Mouse (Mus musculus): ENCODE measurements around the gene Tnip3. TPM values are rescaled to one million over a fixed set of nuclear protein-coding genes. Genes with fewer than 3 reads are reported as not detected.

The Tnip3 gene
- polyA plus RNA-seq, 1 experiment from 2014 or later: not detected

- Histone ChIP-seq H3K27ac (no peak overlapping the region), H3K36me3 (replicated peaks) (no peaks in the 10 kb centered on the region), H3K4me3 (no peak overlapping the region), H3K4me1 (no peaks in the 10 kb centered on the region), H3K9me3 (no peaks in the 10 kb centered on the region), H3K27me3 (ENCODE audit: poor library complexity, severe bottlenecking) (no peaks in the 10 kb centered on the region)
- DNase-seq (ENCODE audit: extremely low spot score, low spot score): no peak
- WGBS: 89% methylated on average over 2 of the region's 2 CpGs
These were observed 105.5 kb downstream of the Tnip3 start for GRCm38 (mm10) chr6:65630578-65630977.

- WGBS: 84% methylated on average over 5 of the region's 5 CpGs
- Histone ChIP-seq H3K4me1 (no peaks in the 10 kb centered on the region), H3K27ac (no peak overlapping the region), H3K36me3 (replicated peaks) (no peaks in the 10 kb centered on the region), H3K9me3 (no peaks in the 10 kb centered on the region), H3K27me3 (ENCODE audit: poor library complexity, severe bottlenecking) (no peaks in the 10 kb centered on the region), H3K4me3 (no peak overlapping the region)
- no peak for DNase-seq (ENCODE audit: extremely low spot score, low spot score)
These were observed 107.1 kb downstream of the Tnip3 start for GRCm38 (mm10) chr6:65632184-65632583.

- no peaks in the 10 kb centered on the region for H3K27me3 ChIP-seq (ENCODE audit: poor library complexity, severe bottlenecking)
- DNase-seq (ENCODE audit: extremely low spot score, low spot score): no peak
- H3K9me3 ChIP-seq: peaks cover 10% of the 10 kb centered on the region; the same call in 1 of the 2 replicates
- 0 out of 2 replicates have a peak overlapping the region, but pooled peaks have one; percentile 20 for H3K27ac ChIP-seq
- no peaks in the 10 kb centered on the region for H3K36me3 ChIP-seq (replicated peaks)
- H3K4me1 ChIP-seq: peaks cover 21% of the 10 kb centered on the region
- no peak overlapping the region for H3K4me3 ChIP-seq
These were observed 117.3 kb downstream of the Tnip3 start for GRCm38 (mm10) chr6:65642431-65642830.

GRCm38 (mm10) chr6:65644110-65644509 is 119.0 kb downstream of the Tnip3 start:
- WGBS: 12% methylated on average over 4 of the region's 4 CpGs
- peaks cover 6% of the 10 kb centered on the region; the same call in 1 of the 2 replicates for H3K9me3 ChIP-seq
- H3K36me3 ChIP-seq (replicated peaks): no peaks in the 10 kb centered on the region
- H3K4me3 ChIP-seq: no peak overlapping the region
- H3K4me1 ChIP-seq: peaks cover 21% of the 10 kb centered on the region
- no peaks in the 10 kb centered on the region for H3K27me3 ChIP-seq (ENCODE audit: poor library complexity, severe bottlenecking)
- H3K27ac ChIP-seq: peak overlapping the region; percentile 53
- peak; percentile 39 for DNase-seq (ENCODE audit: extremely low spot score, low spot score)

DNA sequence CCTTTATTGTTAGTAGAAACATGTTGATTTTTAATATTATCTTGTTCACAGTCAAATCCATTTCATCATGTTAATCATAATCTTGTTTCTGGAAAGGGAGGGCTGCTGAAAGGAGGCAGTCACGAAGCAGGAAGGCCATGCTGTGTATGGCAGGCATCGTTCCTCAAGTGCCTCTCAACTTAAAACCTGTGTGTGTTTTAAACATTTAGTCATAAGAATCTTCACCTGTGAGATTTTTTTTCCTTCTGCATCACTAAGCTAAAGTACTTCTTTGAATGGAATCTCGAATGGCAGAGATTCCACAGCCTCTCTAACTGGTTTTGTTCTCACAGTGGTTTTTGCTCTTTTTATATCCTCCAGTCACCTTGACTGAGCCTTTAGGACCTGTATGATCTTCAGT is 121.3 kb downstream of the Tnip3 start:
- no peak for DNase-seq (ENCODE audit: extremely low spot score, low spot score)
- no peaks in the 10 kb centered on the region for H3K9me3 ChIP-seq
- no peak overlapping the region for H3K27ac ChIP-seq
- H3K4me3 ChIP-seq: no peak overlapping the region
- H3K4me1 ChIP-seq: peaks cover 21% of the 10 kb centered on the region
- no peaks in the 10 kb centered on the region for H3K36me3 ChIP-seq (replicated peaks)
- no peaks in the 10 kb centered on the region for H3K27me3 ChIP-seq (ENCODE audit: poor library complexity, severe bottlenecking)
- WGBS: 79% methylated on average over 3 of the region's 3 CpGs

- H3K27ac ChIP-seq: no peak overlapping the region
- peaks cover 21% of the 10 kb centered on the region for H3K4me1 ChIP-seq
- no peaks in the 10 kb centered on the region for H3K36me3 ChIP-seq (replicated peaks)
- 92% methylated on average over 6 of the region's 6 CpGs for WGBS
- DNase-seq (ENCODE audit: extremely low spot score, low spot score): no peak
- H3K27me3 ChIP-seq (ENCODE audit: poor library complexity, severe bottlenecking): no peaks in the 10 kb centered on the region
- H3K4me3 ChIP-seq: no peak overlapping the region
- no peaks in the 10 kb centered on the region for H3K9me3 ChIP-seq
These were observed 122.6 kb downstream of the Tnip3 start for GRCm38 (mm10) chr6:65647731-65648130.

GRCm38 (mm10) chr6:65651376-65651775 is 126.3 kb downstream of the Tnip3 start:
- DNase-seq (ENCODE audit: extremely low spot score, low spot score): no peak
- H3K9me3 ChIP-seq: no peaks in the 10 kb centered on the region
- WGBS: 54% methylated on average over 4 of the region's 4 CpGs
- no peaks in the 10 kb centered on the region for H3K36me3 ChIP-seq (replicated peaks)
- H3K27ac ChIP-seq: no peak overlapping the region
- H3K27me3 ChIP-seq (ENCODE audit: poor library complexity, severe bottlenecking): no peaks in the 10 kb centered on the region
- no peaks in the 10 kb centered on the region for H3K4me1 ChIP-seq
- H3K4me3 ChIP-seq: no peak overlapping the region

- Histone ChIP-seq H3K4me1 (no peaks in the 10 kb centered on the region), H3K4me3 (no peak overlapping the region), H3K27ac (no peak overlapping the region), H3K36me3 (replicated peaks) (no peaks in the 10 kb centered on the region), H3K27me3 (ENCODE audit: poor library complexity, severe bottlenecking) (no peaks in the 10 kb centered on the region), H3K9me3 (no peaks in the 10 kb centered on the region)
- 88% methylated on average over 4 of the region's 4 CpGs for WGBS
- no peak for DNase-seq (ENCODE audit: extremely low spot score, low spot score)
These were observed 136.2 kb downstream of the Tnip3 start for GRCm38 (mm10) chr6:65661272-65661671.

GRCm38 (mm10) chr6:65662050-65662449 is 136.9 kb downstream of the Tnip3 start:
- H3K27me3 ChIP-seq (ENCODE audit: poor library complexity, severe bottlenecking): no peaks in the 10 kb centered on the region
- H3K4me3 ChIP-seq: no peak overlapping the region
- 74% methylated on average over 2 of the region's 2 CpGs for WGBS
- no peaks in the 10 kb centered on the region for H3K4me1 ChIP-seq
- no peaks in the 10 kb centered on the region for H3K9me3 ChIP-seq
- no peak overlapping the region for H3K27ac ChIP-seq
- H3K36me3 ChIP-seq (replicated peaks): no peaks in the 10 kb centered on the region
- no peak for DNase-seq (ENCODE audit: extremely low spot score, low spot score)

GRCm38 (mm10) chr6:65663990-65664389 is 138.9 kb downstream of the Tnip3 start:
- 85% methylated on average over 6 of the region's 6 CpGs for WGBS
- no peak overlapping the region for H3K27ac ChIP-seq
- no peaks in the 10 kb centered on the region for H3K36me3 ChIP-seq (replicated peaks)
- DNase-seq (ENCODE audit: extremely low spot score, low spot score): no peak
- no peak overlapping the region for H3K4me3 ChIP-seq
- H3K27me3 ChIP-seq (ENCODE audit: poor library complexity, severe bottlenecking): no peaks in the 10 kb centered on the region; the same call in 1 of the 2 replicates
- H3K9me3 ChIP-seq: no peaks in the 10 kb centered on the region
- no peaks in the 10 kb centered on the region for H3K4me1 ChIP-seq

GRCm38 (mm10) chr6:65666295-65666694 is 141.2 kb downstream of the Tnip3 start:
- Histone ChIP-seq H3K4me1 (peaks cover 13% of the 10 kb centered on the region), H3K4me3 (no peak overlapping the region), H3K27ac (no peak overlapping the region), H3K27me3 (ENCODE audit: poor library complexity, severe bottlenecking) (peaks cover 21% of the 10 kb centered on the region), H3K9me3 (no peaks in the 10 kb centered on the region), H3K36me3 (replicated peaks) (no peaks in the 10 kb centered on the region)
- DNase-seq (ENCODE audit: extremely low spot score, low spot score): no peak
- WGBS: 89% methylated on average over 3 of the region's 3 CpGs

DNA sequence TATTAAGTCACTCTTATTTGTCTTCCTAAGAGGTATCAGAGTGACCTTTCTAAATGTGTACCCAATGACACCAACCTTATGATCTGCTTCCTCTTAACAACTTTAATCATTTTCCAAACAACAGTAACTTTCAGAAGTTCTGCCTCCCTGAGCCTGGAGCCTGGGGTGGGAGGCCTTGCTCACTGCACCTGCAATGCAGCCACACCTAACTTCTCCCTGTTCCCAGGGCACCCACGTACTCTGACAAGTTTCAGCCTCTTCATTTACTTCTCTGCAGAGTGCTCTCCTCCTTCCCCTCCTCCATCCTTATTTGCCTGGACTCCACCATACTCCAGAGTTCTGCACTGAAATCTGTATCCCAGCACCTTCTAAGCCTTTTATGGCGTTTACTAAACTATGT is 144.9 kb downstream of the Tnip3 start:
- no peak overlapping the region for H3K27ac ChIP-seq
- no peak overlapping the region for H3K4me3 ChIP-seq
- no peaks in the 10 kb centered on the region for H3K36me3 ChIP-seq (replicated peaks)
- H3K9me3 ChIP-seq: no peaks in the 10 kb centered on the region
- DNase-seq (ENCODE audit: extremely low spot score, low spot score): no peak
- H3K27me3 ChIP-seq (ENCODE audit: poor library complexity, severe bottlenecking): peaks cover 47% of the 10 kb centered on the region
- H3K4me1 ChIP-seq: peaks cover 40% of the 10 kb centered on the region
- 30% methylated on average over 2 of the region's 2 CpGs for WGBS

DNA sequence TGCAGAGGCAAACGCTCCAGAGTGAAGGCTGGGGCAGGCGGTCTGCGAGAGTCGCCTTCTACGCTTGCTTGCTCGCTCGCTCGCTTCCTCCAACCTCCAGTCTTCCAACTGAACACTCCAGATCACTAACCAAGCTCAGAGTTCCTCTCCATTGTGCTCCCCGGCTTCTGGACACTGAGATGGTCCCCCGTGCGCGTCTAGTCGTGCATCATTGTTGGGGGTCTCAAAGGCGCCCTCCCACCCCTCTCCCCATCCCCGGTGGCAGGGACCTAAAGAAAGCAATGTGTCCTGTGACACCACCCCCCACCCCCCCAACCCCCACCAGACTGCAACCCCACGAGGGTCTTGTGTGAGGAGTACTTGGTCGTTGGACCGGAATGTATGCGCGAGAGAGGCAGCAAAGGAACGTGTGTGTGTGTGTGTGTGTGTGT is 145.9 kb downstream of the Tnip3 start:
- peak; percentile 50 for DNase-seq (ENCODE audit: extremely low spot score, low spot score)
- no peaks in the 10 kb centered on the region for H3K36me3 ChIP-seq (replicated peaks)
- WGBS: under 1% methylated on average over 21 of the region's 21 CpGs
- peak overlapping the region; percentile 88 for H3K27ac ChIP-seq
- H3K4me3 ChIP-seq: peak overlapping the region; percentile 74
- H3K9me3 ChIP-seq: no peaks in the 10 kb centered on the region
- peaks cover 49% of the 10 kb centered on the region for H3K27me3 ChIP-seq (ENCODE audit: poor library complexity, severe bottlenecking)
- H3K4me1 ChIP-seq: peaks cover 40% of the 10 kb centered on the region

DNA sequence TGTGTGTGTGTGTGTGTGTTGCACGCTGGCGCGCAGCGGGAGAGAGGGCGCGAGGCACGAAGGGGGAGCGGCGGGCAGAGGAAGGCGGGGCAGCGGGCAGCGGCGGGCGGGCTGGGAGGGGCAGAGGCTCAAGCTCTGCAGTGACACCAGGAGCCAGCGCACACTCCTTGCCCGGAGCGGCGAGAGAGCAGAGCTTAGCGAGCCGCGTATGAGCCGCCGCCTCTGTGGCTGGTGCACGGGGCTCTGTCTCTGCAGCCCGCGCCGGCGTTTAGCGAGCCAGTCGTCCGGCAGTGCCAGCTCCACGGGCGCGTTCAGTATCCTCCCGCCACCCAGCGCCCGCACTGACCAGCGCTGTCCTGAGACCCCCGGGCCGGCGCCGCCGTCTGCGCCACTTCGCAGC is 146.3 kb downstream of the Tnip3 start, which contains the start of gene Ndnf:
TSS of gene Ndnf (plus strand) at position 140 of the 400 bp plus-strand sequence.
- peak within 1 kb of the TSS; percentile 88 for H3K27ac ChIP-seq
- H3K36me3 ChIP-seq (replicated peaks): no peaks in the 10 kb centered on the region
- no peaks in the 10 kb centered on the region for H3K9me3 ChIP-seq
- DNase-seq (ENCODE audit: extremely low spot score, low spot score): peak; percentile 80
- H3K27me3 ChIP-seq (ENCODE audit: poor library complexity, severe bottlenecking): peaks cover 49% of the 10 kb centered on the region
- H3K4me1 ChIP-seq: peaks cover 40% of the 10 kb centered on the region
- H3K4me3 ChIP-seq: peak within 1 kb of the TSS; percentile 74
- under 1% methylated on average over 22 of the region's 45 CpGs for WGBS

Measured in forebrain, embryonic 10.5 days (tissue).